Mouse (Mus musculus) neural tube, embryonic 15.5 days (tissue): Measurements from ENCODE around the gene Zp2. TPM values are rescaled to one million over a fixed set of nuclear protein-coding genes. Genes with fewer than 3 reads are reported as not detected.

Experiments used
- ATAC-seq: fragments of 200-750 bp; cut with Nextera tagmentation; 2 replicates; pipeline ENCODE4 v1.8.0; 2017; ENCODE audit warnings: mild to moderate bottlenecking, moderate TSS enrichment, moderate library complexity; ENCODE audit not compliant: low FRiP score
- H3K27ac ChIP-seq: fragments of 300-500 bp; sonication (generic); replicated peaks from 2 replicates; pipeline ENCODE4 v1.5.1; 2015; ENCODE audit warnings: mild to moderate bottlenecking, inconsistent platforms
- H3K27me3 ChIP-seq: fragments of 300-500 bp; sonication (generic); replicated peaks from 2 replicates; pipeline ENCODE4 v1.6.1; 2015; ENCODE audit warnings: inconsistent platforms
- H3K36me3 ChIP-seq: fragments of 300-500 bp; sonication (generic); 2 replicates; pipeline ENCODE4 v1.6.1; 2015; ENCODE audit warnings: inconsistent platforms
- H3K4me1 ChIP-seq: fragments of 300-500 bp; sonication (generic); 2 replicates; pipeline ENCODE4 v1.6.1; 2015; ENCODE audit warnings: inconsistent platforms
- H3K4me2 ChIP-seq: fragments of 300-500 bp; sonication (generic); 2 replicates; pipeline ENCODE4 v1.6.1; 2015; ENCODE audit warnings: inconsistent platforms, mild to moderate bottlenecking, moderate library complexity
- H3K4me3 ChIP-seq: fragments of 300-500 bp; sonication (generic); replicated peaks from 2 replicates; pipeline ENCODE4 v1.5.1; 2015; ENCODE audit warnings: mild to moderate bottlenecking, inconsistent platforms
- H3K9ac ChIP-seq: fragments of 300-500 bp; sonication (generic); replicated peaks from 2 replicates; pipeline ENCODE4 v1.6.1; 2015; ENCODE audit warnings: mild to moderate bottlenecking, inconsistent platforms
- H3K9me3 ChIP-seq: fragments of 300-500 bp; sonication (generic); replicated peaks from 2 replicates; pipeline ENCODE4 v1.6.1; 2016; ENCODE audit warnings: inconsistent platforms
- WGBS: fragments of 180-500 bp; shearing (Covaris S2); methylation state at CpG from one replicate; pipeline ENCODE4 v1.1.7; 2015; ENCODE audit warnings: mixed read lengths; 5-methylcytosine and 5-hydroxymethylcytosine counted together
- polyA plus RNA-seq: library from polyadenylated mRNA; unstranded; fragments of >200 nt; fragmentation: Nextera tagmentation; extraction: Ambion mirVana; gene quantifications from 2 replicates; pipeline ENCODE4 v1.2.1, GENCODE M21; 2015

Zp2 gene
- polyA plus RNA-seq, 1 experiment from 2014 or later: not detected

- ATAC-seq: no peak
- H3K4me3 ChIP-seq: no peak overlapping the region
- 67% methylated on average over 4 of the region's 4 CpGs for WGBS
- H3K27me3 ChIP-seq: no peaks in the 10 kb centered on the region
- H3K36me3 ChIP-seq: no peaks in the 10 kb centered on the region
- H3K9me3 ChIP-seq: no peaks in the 10 kb centered on the region
- no peak overlapping the region for H3K4me2 ChIP-seq
- H3K27ac ChIP-seq: no peak overlapping the region
- H3K4me1 ChIP-seq: 0 out of 2 replicates have a peak, but pooled peaks cover 3% of the 10 kb centered on the region
- H3K9ac ChIP-seq: no peak overlapping the region
These were observed 17.4 kb downstream of the Zp2 start for GRCm38 (mm10) chr7:120127686-120128059.

- Histone ChIP-seq H3K4me2 (no peak overlapping the region), H3K4me1 (0 out of 2 replicates have a peak, but pooled peaks cover 3% of the 10 kb centered on the region), H3K4me3 (no peak overlapping the region), H3K36me3 (no peaks in the 10 kb centered on the region), H3K27ac (no peak overlapping the region), H3K9me3 (no peaks in the 10 kb centered on the region), H3K27me3 (no peaks in the 10 kb centered on the region), H3K9ac (no peak overlapping the region)
- no peak for ATAC-seq
- 40% methylated on average over 5 of the region's 5 CpGs for WGBS
These were observed 18.0 kb downstream of the Zp2 start for GRCm38 (mm10) chr7:120126976-120127685.

- Histone ChIP-seq H3K36me3 (no peaks in the 10 kb centered on the region), H3K9me3 (no peaks in the 10 kb centered on the region)
- 3% methylated on average over 3 of the region's 3 CpGs for WGBS
These were observed 20.2 kb downstream of the Zp2 start for GRCm38 (mm10) chr7:120124844-120125243.

DNA sequence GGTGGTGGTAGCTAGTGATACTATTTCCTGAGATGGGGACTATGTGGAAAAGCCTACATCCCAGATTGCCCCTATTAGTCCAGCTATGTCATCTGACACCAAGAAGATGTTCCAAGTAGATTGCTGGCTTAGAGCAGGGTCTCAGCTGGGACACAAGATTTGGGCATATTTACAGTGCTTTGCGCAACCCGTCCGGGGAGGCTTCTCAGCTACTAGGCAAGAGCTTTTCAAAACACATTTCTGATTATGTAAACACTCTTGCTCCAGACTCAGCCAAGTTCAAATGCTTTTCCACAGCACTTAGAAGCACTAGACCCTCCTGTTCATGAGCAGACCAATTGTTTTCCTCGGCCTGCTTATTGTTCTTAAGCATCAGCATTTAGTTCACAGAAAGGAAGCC lies 21.3 kb downstream of the Zp2 start:
- 0 out of 2 replicates have a peak, but pooled peaks cover 3% of the 10 kb centered on the region for H3K4me1 ChIP-seq
- no peaks in the 10 kb centered on the region for H3K27me3 ChIP-seq
- no peak overlapping the region for H3K9ac ChIP-seq
- 83% methylated on average over 4 of the region's 4 CpGs for WGBS
- no peak overlapping the region for H3K27ac ChIP-seq
- H3K4me2 ChIP-seq: no peak overlapping the region
- H3K4me3 ChIP-seq: no peak overlapping the region
- no peaks in the 10 kb centered on the region for H3K36me3 ChIP-seq
- ATAC-seq: no peak
- no peaks in the 10 kb centered on the region for H3K9me3 ChIP-seq

More at GRCm38 (mm10) chr7:120124844-120125243, 20.2 kb downstream of the Zp2 start:
- no peaks in the 10 kb centered on the region for H3K27me3 ChIP-seq
- no peak overlapping the region for H3K9ac ChIP-seq
- no peak overlapping the region for H3K4me3 ChIP-seq
- H3K27ac ChIP-seq: no peak overlapping the region
- ATAC-seq: peak; percentile 92
- no peak overlapping the region for H3K4me2 ChIP-seq
- H3K4me1 ChIP-seq: 0 out of 2 replicates have a peak, but pooled peaks cover 3% of the 10 kb centered on the region

GRCm38 (mm10) chr7:120117529-120117928 lies 27.6 kb downstream of the Zp2 start:
- H3K4me1 ChIP-seq: peaks cover 6% of the 10 kb centered on the region; the same call in 1 of the 2 replicates
- no peaks in the 10 kb centered on the region for H3K9me3 ChIP-seq
- H3K27ac ChIP-seq: no peak overlapping the region
- no peaks in the 10 kb centered on the region for H3K27me3 ChIP-seq
- no peak overlapping the region for H3K9ac ChIP-seq
- 23% methylated on average over 6 of the region's 6 CpGs for WGBS
- no peak for ATAC-seq
- H3K4me3 ChIP-seq: no peak overlapping the region
- no peaks in the 10 kb centered on the region for H3K36me3 ChIP-seq
- no peak overlapping the region for H3K4me2 ChIP-seq

DNA sequence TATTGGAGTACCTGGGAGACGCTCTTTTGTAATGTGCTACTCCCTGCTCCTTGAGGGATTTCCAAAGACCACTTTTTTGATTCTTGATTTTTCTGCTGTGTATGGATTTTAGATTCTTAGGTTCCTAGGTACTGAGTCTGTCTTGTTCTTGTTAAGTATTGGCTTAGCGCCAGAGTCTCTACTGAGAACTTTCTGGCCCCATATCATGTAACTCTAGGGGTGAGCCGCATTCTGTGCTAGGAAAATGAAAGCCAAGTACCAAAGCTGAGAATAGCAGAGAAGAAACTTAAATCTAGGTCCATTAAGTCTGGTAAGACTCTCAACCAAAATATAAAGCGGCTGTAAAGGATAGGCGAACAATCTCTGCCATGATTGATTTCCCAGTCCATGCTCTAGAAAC lies 28.1 kb downstream of the Zp2 start:
- Histone ChIP-seq H3K4me3 (no peak overlapping the region), H3K4me1 (peaks cover 6% of the 10 kb centered on the region; the same call in 1 of the 2 replicates), H3K4me2 (no peak overlapping the region), H3K9ac (no peak overlapping the region), H3K36me3 (no peaks in the 10 kb centered on the region), H3K27me3 (no peaks in the 10 kb centered on the region), H3K27ac (no peak overlapping the region), H3K9me3 (no peaks in the 10 kb centered on the region)
- no peak for ATAC-seq
- WGBS: 92% methylated on average over 5 of the region's 5 CpGs

DNA sequence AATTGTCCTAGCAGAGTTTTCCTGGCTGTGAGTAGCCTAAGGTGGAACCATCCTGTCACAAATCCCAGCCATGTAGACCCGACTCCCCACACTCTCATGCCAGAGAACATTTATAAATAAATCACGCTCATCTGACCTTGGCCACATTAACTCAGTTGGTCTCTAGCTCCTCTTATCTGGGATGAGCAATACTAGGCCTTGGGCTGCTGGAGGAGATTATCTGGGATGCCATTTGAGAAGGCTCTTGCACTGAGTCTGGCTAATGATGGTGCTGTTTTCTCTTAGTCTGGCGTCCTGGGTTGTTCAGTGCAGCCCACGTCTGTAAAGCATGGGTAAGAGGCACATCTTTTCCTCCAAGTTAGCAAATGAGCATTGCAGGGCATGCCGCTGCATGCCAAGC lies 35.4 kb downstream of the Zp2 start:
- Histone ChIP-seq H3K4me3 (no peak overlapping the region), H3K4me2 (no peak overlapping the region), H3K36me3 (no peaks in the 10 kb centered on the region), H3K4me1 (no peaks in the 10 kb centered on the region), H3K9me3 (no peaks in the 10 kb centered on the region), H3K27me3 (no peaks in the 10 kb centered on the region), H3K9ac (no peak overlapping the region), H3K27ac (no peak overlapping the region)
- no peak for ATAC-seq
- WGBS: 89% methylated on average over 5 of the region's 5 CpGs

GRCm38 (mm10) chr7:120106356-120106755 lies 38.7 kb downstream of the Zp2 start:
- Histone ChIP-seq H3K27me3 (no peaks in the 10 kb centered on the region), H3K4me1 (peaks cover 17% of the 10 kb centered on the region), H3K9ac (no peak overlapping the region), H3K36me3 (no peaks in the 10 kb centered on the region), H3K9me3 (no peaks in the 10 kb centered on the region), H3K4me2 (no peak overlapping the region), H3K4me3 (no peak overlapping the region), H3K27ac (no peak overlapping the region)
- WGBS: 71% methylated on average over 2 of the region's 2 CpGs
- ATAC-seq: no peak

GRCm38 (mm10) chr7:120104975-120105374 lies 40.1 kb downstream of the Zp2 start:
- Histone ChIP-seq H3K27ac (no peak overlapping the region), H3K4me1 (peaks cover 17% of the 10 kb centered on the region), H3K9ac (no peak overlapping the region), H3K27me3 (no peaks in the 10 kb centered on the region), H3K9me3 (no peaks in the 10 kb centered on the region), H3K4me2 (no peak overlapping the region), H3K36me3 (no peaks in the 10 kb centered on the region), H3K4me3 (no peak overlapping the region)
- ATAC-seq: no peak
- WGBS: 45% methylated on average over 3 of the region's 3 CpGs

GRCm38 (mm10) chr7:120103019-120103567 lies 42.0 kb downstream of the Zp2 start:
- 3% methylated on average over 25 of the region's 25 CpGs for WGBS
- Histone ChIP-seq H3K4me3 (peak overlapping the region; percentile 59), H3K4me2 (peak overlapping the region; percentile 89), H3K9me3 (no peaks in the 10 kb centered on the region), H3K27me3 (no peaks in the 10 kb centered on the region), H3K36me3 (no peaks in the 10 kb centered on the region), H3K9ac (peak overlapping the region; percentile 61; the same call in 1 of the 2 replicates), H3K27ac (no peak overlapping the region), H3K4me1 (peaks cover 17% of the 10 kb centered on the region)
- ATAC-seq: 0 out of 2 replicates have a peak, but pooled peaks have one; percentile 29

DNA sequence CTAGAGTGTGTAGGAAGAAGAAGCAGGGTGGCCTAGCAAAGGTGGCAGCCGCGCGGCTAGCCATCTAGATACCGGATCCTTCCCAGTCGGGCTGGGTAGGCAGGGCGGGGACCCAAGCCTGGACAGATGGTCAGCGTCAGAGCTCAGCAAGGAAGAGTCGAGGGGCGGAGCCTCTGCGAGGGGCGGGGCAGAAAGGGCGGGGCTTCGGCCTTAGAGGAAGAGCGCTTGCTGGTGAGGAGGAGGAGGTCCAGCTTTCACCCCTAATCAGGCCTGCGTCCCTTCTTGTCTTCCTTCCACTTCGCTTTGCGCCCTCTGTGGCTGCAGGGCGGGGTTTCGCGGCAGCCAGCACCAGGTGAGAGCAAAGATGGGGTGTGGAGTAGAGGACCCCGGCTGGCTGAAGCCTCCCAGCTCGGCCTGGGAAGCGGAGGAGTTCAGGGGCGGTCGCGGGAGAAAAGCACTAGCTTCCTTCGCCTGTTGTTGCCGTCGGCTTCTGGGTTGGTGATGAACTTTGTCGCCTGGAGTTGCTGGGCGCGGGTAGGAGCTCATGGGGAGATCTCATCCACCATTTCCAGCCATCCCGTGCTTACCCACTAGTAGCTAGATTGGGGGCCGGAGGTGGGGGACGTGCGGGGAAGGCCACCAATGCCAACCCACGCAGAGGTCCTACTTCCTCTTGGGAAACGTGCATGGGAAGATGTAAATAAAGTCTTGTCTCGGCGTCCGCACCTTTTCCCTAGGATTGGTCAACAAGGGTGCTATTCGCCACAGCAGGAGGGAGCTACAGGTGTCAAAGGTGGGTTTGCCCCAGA lies 42.7 kb downstream of the Zp2 start, which contains the start of gene Tmem159:
Tmem159 (plus strand) TSS at position 190 of the 809 bp plus-strand sequence.
- Histone ChIP-seq H3K9me3 (no peaks in the 10 kb centered on the region), H3K27ac (no peak within 1 kb of the TSS), H3K4me1 (peaks cover 17% of the 10 kb centered on the region), H3K27me3 (no peaks in the 10 kb centered on the region), H3K9ac (peak within 1 kb of the TSS; percentile 61), H3K4me3 (peak within 1 kb of the TSS; percentile 59), H3K36me3 (no peaks in the 10 kb centered on the region), H3K4me2 (peak within 1 kb of the TSS; percentile 89)
- under 1% methylated on average over 42 of the region's 42 CpGs for WGBS
- peak; percentile 91 for ATAC-seq
